16 mouse cellular contexts compared by ENCODE assay signal in the genomic region with DNA sequence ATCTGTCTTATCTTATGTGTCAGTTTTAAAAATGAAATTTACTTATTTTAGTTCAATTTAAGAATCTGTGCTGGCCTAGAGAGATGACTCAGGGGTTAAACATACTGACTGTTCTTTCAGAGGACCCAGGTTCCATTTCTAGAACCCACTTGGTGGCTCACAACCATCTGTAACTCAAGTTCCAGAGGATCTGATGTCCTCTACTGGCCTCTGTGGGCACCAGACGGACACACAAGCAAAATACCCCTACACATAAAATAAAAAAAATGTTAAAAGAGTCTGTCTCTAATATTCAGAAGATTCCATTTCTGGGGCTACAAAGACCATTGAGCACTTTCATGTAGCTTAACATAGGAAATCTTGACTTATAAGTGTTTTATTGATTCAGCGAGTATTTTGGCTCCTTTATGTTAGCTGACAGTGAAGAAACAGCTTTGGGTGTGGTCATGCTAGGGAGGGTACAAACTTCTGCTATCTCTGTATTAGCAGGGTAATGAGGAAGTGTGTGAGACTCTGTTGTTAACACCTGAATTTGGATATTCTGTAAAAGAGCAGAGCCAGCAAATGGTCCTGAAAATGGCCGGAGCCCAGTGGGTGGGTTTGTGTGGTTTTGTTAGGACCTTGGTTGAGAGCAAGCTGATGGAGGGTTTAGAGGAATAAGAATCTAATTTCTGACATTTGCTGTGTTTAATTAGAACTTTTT. TPM values are rescaled to one million over a fixed set of nuclear protein-coding genes. Genes with fewer than 3 reads are reported as not detected.
A peak's percentile ranks its signal among the peaks of the same experiment; 100 is the strongest.
DNase-seq lines count a peak whose midpoint lies in the region; ATAC-seq and TF ChIP-seq lines count a peak whose summit lies in the region.
"Had no signal": no experiment of that assay in that cellular context is flagged by ENCODE, and none has a peak within 500 bp of the region (broad histone marks: within the 10 kb centered on the region; RNA-seq: fewer than 3 reads in every experiment).

No protein-coding gene starts in this region.

- H3K4me3 ChIP-seq in heart, embryonic 11.5 days (ENCODE audit: low read depth, low read length) = no peak overlapping the region
- no peak overlapping the region for H3K4me3 ChIP-seq in heart, adult 2 months
- H3K4me3 ChIP-seq: limb, embryonic 15.5 days; megakaryocyte, embryonic 14.5 days; myocyte had no signal

- no peak for TF ChIP-seq EP300 in heart, adult 2 months (IDR thresholded peaks at IDR 0.05; ENCODE audit: insufficient read depth, low read depth, low read length)

- intact Hi-C loops in heart, adult 2 months (cut with DNase I) = no loop called here

- TF ChIP-seq CTCF in heart, adult 2 months (IDR thresholded peaks at IDR 0.05) = no peak

- 0 out of 2 replicates have a peak overlapping the region, but pooled peaks have one; percentile 22 for H3K27ac ChIP-seq in heart, embryonic 11.5 days (ENCODE audit: low read depth, low read length)
- no peak overlapping the region for H3K27ac ChIP-seq in heart, adult 2 months
- H3K27ac ChIP-seq: limb, embryonic 15.5 days had no signal

- WGBS in heart, embryonic 11.5 days (ENCODE audit: insufficient replicate concordance) = 89% methylated on average over 3 of the region's 3 CpGs
- WGBS in heart, adult 2 months = 84% methylated on average over 3 of the region's 3 CpGs

- peaks cover 5% of the 10 kb centered on the region; the same call in 1 of the 2 replicates for H3K4me1 ChIP-seq in heart, embryonic 11.5 days (ENCODE audit: control insufficient read depth, insufficient read depth, low read length)
- H3K4me1 ChIP-seq in heart, adult 2 months (ENCODE audit: control insufficient read depth, insufficient read depth, low read length) = peaks cover under 1% of the 10 kb centered on the region
- H3K4me1 ChIP-seq: limb, embryonic 15.5 days had no signal

- no peaks in the 10 kb centered on the region for H3K27me3 ChIP-seq in heart, embryonic 11.5 days (ENCODE audit: control insufficient read depth, insufficient read depth, low read length)
- no peaks in the 10 kb centered on the region for H3K27me3 ChIP-seq in heart, adult 2 months (ENCODE audit: control insufficient read depth, insufficient read depth, low read length)
- H3K27me3 ChIP-seq: limb, embryonic 15.5 days; megakaryocyte, embryonic 14.5 days had no signal

- H3K36me3 ChIP-seq in heart, embryonic 11.5 days (ENCODE audit: control insufficient read depth, insufficient read depth, low read length) = peaks cover 6% of the 10 kb centered on the region
- H3K36me3 ChIP-seq in heart, adult 2 months (ENCODE audit: control insufficient read depth, insufficient read depth, low read length) = peaks cover 4% of the 10 kb centered on the region

- peaks cover 11% of the 10 kb centered on the region for H3K79me2 ChIP-seq in heart, adult 2 months (replicated peaks; ENCODE audit: control insufficient read depth, insufficient read depth, low read length)

- H3K4me2 ChIP-seq in heart, embryonic 11.5 days = no peak overlapping the region
- H3K4me2 ChIP-seq: limb, embryonic 15.5 days had no signal

- TF ChIP-seq POLR2A in heart, adult 2 months (IDR thresholded peaks at IDR 0.05; ENCODE audit: insufficient read depth, low read depth, low read length) = no peak

- peak; percentile 68; the same call in 1 of the 2 replicates for ATAC-seq in heart, embryonic 11.5 days (replicated peaks; ENCODE audit: insufficient number of reproducible peaks, low FRiP score, low TSS enrichment)
- peak; percentile 84 for ATAC-seq in monocyte, adult 5-6 weeks (replicated peaks; ENCODE audit: insufficient number of reproducible peaks, low FRiP score, low TSS enrichment, poor library complexity, severe bottlenecking)
- ATAC-seq: activated CD4-positive, CD25-positive, alpha-beta regulatory T cell, adult 4 months; forebrain, postnatal 0 days had no signal

- DNase-seq in heart, adult 2 months = no peak
- peak; percentile 61 for DNase-seq in c-Kit-positive CD71-positive TER-119-negative erythroid progenitor cells, embryonic 14.5 days (ENCODE audit: low read depth)
- DNase-seq in liver = peak; percentile 27
- DNase-seq in cerebellum, postnatal 14 days = no peak
- DNase-seq in cerebellum, adult 11-12 months = no peak
- no peak for DNase-seq in right cerebral cortex, postnatal 25 days
- DNase-seq: cerebellum, postnatal 25 days; forebrain, postnatal 0 days; kidney, adult 11 months; thymus, postnatal 14 days had no signal

- no peaks in the 10 kb centered on the region for H3K9me3 ChIP-seq in heart, embryonic 11.5 days (replicated peaks; ENCODE audit: control insufficient read depth, low read length)
- H3K9me3 ChIP-seq: limb, embryonic 15.5 days; megakaryocyte, embryonic 14.5 days had no signal

- no peak overlapping the region for H3K9ac ChIP-seq in heart, embryonic 11.5 days (ENCODE audit: low read depth, low read length)
- no peak overlapping the region for H3K9ac ChIP-seq in heart, adult 2 months (ENCODE audit: low read depth, low read length)
- H3K9ac ChIP-seq: forebrain, postnatal 0 days; limb, embryonic 15.5 days had no signal

RNA-seq across cellular contexts. Expression of a gene that starts 10.5 kb away (rescaled TPM):
- 34.1 and 35.9 TPM in 2 replicates for polyA plus RNA-seq in heart, embryonic 11.5 days (2014; fragmentation: Nextera tagmentation; extraction: Ambion mirVana)
- 10 to 100 TPM; 25.7 to 26.0 TPM for total RNA-seq in heart, adult 2 months (2021)
- 33.9 and 46.6 TPM in 2 replicates for polyA plus RNA-seq in heart, adult 2 months (2012; rRNA removed)
- 99.1 to 134 TPM (median 122 TPM) in 3 replicates for total RNA-seq in monocyte, adult 5-6 weeks (2017)

Comparison
In these comparisons a context has a peak if more than half of its experiments do, and no peak if none do; other contexts are left out.
1. DNase-seq: peak in c-Kit-positive CD71-positive TER-119-negative erythroid progenitor cells, embryonic 14.5 days (single experiment) and liver (single experiment); none in heart, adult 2 months (0 of 2), cerebellum, postnatal 14 days (0 of 2), cerebellum, adult 11-12 months (single experiment) and right cerebral cortex, postnatal 25 days (single experiment).